Mouse (Mus musculus): ENCODE data around the gene Ostc.

The Ostc gene

DNA sequence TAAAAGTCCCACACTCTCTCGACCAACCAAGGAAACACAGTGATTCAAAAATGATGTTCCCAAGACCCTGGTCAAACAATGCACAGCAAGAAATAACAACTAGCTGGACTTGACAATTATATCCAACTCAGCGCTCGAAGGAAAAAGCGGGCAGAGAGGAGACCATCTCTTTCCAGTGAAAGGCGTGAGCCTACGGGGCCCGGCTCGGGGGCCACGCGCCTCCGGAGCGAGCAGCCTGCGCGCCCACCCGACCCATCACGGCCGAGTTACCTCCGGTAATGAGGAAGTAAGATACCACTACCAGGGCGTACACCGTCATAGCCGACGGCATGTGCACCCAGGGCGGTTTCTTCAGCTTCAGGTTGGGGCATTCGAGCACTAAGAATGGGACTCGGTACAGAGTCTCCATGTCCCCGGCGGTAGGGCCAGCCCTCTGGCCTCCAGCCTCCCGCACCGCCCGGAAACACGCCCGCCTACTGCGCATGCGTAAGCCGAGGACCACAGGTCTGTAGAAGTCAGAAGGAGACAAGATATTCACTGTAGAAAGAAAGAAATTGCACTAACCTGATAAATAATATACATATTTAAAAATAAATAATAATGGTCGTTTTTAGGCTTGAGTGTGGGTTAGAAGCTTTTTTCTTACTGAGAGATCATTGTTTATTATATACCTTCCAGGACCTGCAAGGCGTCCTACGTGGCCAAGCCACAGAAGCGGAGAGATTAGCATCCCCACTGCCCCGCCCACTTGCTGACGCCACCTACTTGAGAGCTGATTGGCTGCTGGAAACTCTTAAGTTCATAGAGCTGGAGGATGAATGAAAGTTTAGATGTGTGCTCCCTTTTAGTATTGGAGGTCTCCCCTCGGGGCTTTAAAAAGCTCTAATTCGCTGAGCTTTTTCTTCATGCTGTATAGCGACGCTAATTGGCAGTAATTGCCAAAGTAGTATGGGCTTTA lies at the start of gene Ostc:
TSS of gene Ostc (minus strand) at position 478 of the 958 bp plus-strand sequence.
- in situ Hi-C loops (cut with MseI, MboI), result no loop called here

DNA sequence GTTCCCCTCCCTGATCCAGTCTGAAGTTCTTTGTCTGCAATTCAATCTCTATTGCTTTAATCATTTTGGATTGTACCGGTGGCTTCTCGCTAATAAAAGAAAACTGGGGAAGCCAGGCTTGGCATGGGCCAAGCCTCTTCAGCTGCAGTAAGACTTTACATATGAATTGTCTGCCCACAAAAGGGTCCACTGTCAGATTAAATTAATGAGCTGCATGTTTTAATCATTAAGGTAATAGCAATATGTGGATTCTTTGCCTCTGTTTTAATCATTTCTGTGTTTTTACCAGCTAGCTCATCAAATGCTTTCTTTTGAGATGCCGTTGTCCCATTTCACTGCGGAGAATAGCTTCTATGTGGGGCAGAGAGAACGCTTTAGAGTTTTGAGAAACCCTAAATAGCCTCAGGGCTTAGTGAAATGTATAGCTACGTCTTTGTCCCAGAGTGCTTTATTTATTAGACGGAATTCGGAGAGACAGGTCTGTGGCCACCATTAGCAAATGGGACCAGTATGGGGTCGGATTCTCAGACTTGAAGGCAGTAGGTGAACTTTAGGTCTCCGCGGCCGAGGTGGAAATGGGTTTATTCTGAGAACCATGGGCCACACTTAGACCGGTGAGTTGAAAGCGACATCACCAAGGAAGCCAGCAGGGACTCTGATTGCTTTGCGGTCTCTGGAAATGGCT lies 49.1 kb upstream of the Ostc start:
- in situ Hi-C loops (cut with MseI, MboI), result no loop called here

DNA sequence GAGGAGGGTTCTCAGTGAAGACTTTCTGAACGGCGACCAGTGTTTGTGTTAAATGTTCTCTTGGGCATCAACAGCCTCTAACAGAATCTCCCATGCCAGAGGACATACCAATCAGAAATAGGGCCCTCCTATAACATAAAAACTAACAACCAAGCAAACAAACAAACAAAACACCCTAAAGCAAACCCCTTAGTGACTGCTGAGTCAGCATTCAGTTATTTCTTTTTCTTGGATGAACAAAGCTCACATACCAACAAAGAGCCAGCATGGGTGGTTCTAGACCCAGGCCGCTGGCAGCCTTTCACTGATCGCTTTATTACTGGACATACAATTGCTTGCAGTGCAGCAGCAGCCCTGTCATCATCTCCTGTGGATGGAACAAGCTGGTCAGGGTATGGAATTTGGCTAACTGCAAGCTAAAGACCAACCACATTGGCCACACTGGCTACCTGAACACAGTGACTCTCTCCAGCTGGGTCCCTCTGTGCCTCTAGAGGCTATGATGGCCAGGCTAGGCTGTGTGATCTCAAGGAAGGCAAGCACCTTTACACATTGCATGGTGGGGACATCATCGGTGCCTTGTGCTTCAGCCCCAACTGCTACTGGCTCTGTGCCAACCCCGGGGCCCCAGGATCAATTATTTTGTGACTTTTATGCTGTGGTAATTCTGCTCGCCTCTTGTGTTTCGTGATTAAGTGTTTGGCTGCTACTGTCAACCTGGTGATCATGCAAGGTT lies 48.0 kb upstream of the Ostc start:
- in situ Hi-C loops (cut with MseI, MboI), result no loop called here

DNA sequence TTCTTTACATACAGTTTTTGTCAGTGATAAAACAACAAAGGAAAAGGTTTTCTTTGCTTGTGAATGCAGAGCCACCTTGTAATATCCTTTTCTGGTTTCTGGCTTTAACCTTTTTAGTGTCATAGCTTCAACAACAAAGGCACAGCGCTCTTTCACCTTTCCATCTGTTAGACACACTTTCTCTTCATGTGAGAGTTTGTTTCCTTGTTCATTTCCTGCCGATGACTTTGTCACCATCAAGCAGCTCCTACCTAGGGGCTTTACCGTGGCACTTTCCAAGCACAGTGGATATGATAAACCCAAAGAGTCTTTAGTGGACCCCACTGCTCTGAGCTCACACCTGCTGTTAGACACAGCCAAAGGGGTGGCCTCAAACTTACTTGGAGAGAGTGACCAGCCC lies 40.0 kb upstream of the Ostc start:
- in situ Hi-C loops (cut with MseI, MboI), result no loop called here

DNA sequence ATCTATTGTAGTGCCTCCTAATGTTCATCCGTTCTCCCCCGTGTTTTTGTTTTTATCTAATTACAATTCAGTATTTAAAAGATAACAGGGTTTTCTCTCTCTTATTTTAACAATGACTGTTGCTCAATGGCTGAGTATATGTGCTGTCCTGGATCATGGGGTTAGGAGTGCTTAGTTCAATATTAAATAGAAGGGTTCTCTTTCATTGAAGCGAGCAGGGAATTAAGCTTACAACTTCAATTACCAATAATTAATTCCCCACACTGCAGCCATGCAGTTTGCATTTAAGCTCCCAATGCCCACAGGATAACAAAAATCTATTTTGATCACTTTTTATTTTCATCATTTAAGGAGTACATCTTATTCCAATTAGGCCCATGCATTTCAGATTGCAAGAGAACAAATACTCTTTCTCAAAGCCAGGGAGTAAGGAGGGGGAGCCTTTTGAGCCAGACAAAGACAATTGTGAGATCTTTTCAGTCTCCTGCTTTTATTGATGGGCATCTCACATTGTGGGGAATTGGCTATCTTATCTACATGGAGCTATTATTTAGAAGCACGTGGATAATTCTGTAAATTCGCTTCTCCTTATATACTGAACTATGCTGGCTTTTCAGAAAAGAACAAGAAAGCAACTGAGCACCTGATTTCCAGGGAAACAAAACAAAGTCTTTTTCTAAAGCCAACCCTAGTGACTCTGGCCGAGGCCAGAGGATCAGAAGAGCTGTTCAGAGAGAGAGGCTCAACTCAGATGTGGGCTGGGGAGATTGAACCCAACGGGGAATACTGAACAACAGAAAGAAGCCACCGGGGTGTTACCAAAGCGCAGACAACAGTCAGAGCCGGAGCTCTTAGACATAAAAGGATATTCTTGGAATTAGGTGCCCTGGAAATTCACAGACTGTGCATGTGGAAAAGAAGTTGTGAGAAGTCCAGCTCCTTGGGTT lies 37.7 kb upstream of the Ostc start:
- in situ Hi-C loops (cut with MseI, MboI), result no loop called here

DNA sequence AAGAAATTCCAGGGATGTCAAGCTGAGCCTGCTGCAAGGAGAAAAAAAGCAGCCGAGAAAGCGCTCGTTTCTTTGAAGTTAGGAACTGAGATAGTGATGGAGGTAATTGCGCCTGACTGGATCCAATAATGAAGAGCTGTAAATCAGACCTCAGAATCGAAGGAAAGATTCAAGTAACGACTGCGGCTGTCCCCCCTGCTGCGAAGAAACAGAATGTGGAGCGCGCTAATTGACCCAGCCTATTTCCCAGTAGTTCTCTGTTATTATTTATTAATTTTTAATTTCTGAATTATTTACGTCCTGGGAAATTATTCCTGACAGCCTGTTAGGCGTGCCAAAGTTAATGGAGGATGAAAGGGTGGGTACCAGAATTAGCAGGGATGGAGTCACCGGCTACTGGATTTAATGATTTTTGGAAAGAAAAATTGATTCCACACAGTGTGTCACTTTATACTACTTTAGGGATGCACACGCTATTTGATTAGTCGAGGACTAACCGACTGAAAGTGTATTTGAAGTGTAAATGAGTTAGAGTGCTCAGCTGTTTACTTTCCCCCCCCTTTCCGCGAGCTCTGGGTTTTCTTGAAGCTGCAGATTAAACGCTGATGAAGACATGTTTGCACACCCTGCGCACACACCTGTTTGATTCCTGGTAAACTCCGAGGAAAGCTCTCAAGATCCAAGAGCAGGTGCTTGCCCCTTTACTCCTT lies 28.6 kb upstream of the Ostc start:
- in situ Hi-C loops (cut with MseI, MboI), result no loop called here

DNA sequence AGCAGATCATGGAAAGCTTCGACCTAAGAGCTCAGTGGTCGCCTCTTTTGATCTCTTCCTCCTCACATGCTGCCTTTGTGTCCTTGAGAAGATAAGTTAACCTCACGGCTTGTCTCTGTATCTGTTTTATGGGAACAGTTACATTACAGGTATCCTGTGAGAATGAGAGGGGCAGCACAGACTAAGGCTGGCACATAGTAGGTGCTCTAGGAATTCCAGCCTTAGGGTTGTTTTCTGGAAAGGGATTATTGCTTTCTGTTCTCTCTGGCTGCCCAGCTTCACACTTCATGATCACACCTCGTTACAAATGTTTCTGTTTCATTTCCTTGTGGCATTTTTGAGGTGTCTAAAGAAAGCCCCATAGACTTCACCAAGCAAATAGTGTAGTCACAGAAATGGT lies 27.5 kb upstream of the Ostc start:
- in situ Hi-C loops (cut with MseI, MboI), result no loop called here

DNA sequence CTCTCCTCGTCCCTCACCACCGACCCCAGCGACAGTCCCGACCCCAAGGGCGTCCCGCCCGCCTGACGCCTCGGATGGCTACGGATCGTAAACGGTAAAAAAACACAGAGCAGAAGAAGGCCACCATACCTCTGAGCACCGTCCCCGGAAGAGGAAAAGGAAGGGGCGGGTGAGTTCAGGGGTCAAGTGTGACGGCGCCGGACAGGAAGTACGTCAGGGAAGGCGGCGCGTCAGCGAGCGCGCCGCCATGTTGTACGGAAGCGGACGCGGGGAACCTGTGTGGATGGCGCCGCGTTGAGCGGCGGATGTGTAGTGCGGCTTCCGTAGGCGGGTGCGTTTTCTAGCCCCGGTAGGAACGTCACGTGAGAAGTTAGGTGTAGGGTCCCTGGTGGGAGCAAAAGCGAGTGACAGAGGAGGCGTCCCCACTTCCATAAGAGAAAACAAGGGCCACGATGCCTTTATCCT lies 21.0 kb upstream of the Ostc start, which contains the start of gene Rpl34:
TSS of gene Rpl34 (minus strand) at position 210 of the 465 bp plus-strand sequence.
- in situ Hi-C loops (cut with MseI, MboI), result no loop called here

DNA sequence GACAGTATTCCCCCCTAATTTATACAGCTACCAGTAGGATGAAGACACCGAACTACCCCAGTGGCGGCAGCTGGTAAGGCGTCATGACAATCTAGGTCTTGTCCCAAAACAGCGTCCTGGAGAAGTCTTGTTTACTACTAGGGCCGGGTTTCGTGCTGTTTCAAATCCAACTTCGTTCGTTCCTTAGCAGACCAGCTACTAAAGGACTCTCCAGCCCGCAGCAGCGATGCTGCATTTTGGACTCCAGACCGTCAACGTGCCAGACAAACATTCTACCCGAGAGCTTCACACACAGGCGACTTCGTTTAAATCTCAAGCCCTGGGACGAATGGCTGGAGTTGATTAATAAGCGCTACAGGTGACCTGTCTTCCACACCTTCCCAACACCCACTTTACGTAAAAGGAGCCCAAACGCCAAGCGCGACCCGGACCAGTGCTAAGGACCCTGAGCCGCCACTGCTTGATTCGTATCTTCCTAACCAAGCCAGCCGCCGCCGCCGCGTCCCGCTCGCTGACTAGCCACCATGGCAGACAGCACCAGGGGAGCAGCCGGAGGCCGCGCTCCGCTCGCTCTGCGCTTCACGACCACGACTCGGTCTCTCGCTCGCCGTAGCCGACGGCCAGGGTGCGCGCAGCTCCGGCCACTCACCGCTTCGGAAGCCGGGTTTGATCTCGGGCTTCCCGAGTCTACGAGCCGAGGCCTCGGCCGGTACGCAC lies 20.4 kb upstream of the Ostc start:
- in situ Hi-C loops (cut with MseI, MboI), result no loop called here

DNA sequence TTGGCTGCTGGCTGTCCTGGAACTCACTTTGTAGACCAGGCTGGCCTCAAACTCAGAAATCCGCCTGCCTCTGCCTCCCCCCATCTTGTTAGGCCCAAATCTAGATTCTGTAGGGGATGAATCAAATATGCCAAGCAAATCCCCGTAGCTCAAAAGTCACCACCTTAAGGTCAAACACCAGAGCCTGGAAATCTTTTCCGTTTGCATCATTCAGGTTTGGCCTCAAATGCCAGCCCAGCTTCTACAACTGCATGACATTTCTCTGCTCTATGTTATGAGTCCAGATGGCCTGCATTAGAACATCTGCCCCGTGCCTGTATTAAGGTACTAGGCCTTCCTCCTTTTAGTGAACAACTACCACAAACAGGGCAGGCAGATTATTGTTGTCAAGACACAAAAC lies 18.4 kb upstream of the Ostc start:
- in situ Hi-C loops (cut with MseI, MboI), result no loop called here

DNA sequence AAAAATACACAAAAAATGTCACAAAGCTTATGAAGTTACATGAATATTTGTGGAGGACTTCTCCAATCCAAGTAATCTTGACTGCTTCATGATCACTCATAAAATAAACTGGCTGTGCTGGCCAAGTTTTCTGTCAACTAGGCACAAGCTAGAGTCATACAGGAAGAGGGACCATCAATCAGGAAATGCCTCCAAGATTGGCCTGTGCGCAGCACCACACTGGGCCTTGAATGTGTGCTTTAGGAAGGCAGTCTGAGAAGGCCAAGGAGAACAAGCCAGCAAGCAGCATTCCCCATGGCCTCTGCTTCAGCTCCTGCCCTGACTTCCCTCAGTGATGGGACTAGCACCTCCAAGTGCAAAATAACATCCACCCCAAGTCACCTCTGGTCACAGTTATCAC lies 17.8 kb upstream of the Ostc start:
- in situ Hi-C loops (cut with MseI, MboI), result no loop called here

DNA sequence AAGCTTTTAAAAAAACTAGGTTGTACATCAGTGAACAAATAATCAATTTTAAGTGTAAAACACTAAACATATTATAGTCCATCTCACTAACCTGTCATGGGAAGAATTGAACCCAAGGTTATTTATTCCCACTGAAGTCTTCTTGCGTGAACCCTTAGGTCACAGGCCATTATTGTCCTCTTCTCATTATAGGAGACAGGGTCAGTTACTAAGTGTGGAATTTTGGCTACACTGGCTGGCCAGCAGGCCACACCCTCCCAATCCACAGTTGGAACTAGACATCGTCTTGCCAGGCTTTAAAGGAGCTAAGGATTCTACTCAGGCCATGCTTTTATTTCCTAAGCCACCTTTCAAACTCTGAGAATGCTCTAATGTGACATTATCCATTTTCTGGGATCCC lies 16.5 kb upstream of the Ostc start:
- in situ Hi-C loops (cut with MseI, MboI), result no loop called here

DNA sequence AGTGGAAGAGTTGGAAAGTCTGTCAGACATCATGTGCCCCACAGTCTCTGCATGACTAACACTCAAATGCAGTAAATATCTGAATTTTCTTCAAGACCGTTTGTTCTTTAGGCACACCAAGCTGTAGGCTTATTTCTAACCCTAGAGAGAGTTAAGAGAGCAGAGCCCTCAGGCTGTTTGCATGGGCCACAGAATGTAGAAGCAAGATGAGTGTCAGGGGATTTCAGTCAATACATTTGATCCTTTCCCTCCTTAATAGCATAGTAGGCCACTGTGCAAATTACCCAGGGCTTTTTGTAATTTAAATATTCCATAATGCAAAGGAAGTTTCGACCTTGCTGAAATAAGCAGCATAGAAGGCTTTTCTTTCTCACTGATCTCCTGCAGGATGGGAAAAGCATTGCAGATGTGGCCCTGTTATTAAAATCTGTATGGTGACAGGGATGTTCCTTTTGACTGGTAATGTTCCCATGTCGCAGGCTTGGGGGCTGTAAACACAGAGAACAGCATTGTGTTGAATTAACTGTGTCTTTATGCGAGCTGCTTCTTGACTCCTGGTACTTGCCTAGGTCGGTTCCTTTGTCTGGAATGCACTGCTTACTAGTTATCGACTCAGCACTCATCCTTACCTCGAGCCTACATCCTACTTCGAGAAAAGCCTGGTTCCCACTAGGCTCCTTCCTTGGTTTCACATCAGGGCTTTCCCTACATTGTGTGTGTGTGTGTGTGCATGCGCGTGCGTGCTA lies 13.7 kb upstream of the Ostc start:
- in situ Hi-C loops (cut with MseI, MboI), result no loop called here

DNA sequence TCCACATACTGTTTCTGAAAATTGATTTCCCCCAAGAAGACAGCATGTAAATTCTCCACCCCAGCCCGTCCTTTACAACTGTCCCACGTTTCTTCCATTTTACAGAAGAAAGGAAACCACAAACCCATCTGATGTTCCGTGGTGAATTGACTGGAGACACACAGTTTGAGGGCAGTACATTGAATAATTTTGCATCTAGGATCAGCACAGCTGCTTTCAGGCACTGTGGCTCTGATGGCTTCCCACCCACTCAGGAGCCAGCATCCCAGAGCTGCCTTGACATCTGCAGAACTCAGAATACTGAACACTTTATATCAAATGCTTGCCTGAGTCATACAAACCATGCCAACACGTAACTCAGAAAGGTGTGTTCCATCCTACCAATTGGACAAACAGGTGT lies 11.0 kb upstream of the Ostc start:
- in situ Hi-C loops (cut with MseI, MboI), result no loop called here

DNA sequence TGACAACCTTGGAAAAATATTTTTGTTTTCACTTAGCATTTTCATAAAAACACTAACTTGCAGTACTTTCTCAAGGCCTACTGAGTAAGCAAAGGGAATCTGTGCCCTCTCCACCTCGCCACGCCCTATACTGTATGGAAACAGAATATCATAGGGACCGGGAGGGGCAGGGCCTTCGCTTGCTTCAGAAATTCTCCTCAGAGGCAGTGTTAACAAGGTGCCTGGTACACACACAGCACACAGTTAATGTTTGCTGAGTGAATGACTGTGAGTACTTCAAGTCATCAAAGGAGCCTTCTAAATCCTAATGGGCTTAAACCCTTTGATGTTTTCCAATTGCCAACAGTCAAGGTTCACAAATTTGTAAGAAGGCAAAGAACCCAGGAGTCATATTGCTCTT lies 9.6 kb upstream of the Ostc start:
- in situ Hi-C loops (cut with MseI, MboI), result loop anchor here in 1 of 2 experiments (10.0 kb wide), 1 partner anchor 516 kb away; no protein-coding TSS in a partner anchor

DNA sequence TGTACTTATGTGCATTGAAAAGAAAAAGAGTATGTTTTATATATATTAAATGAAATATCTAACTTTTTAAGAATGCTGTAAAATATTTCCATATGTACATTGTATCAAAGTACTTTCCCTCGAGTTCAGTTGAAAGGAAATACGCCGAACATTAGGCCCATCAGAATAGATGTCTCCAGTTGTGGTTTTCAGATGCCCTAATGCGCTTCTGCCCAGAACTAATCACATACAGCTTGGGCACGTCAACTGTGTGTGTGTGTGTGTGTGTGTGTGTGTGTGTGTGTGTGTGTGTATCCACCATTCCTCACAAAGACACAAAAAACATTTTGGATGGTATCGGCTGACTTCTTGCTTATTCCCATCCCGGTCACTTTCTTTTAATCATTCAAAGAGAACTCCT lies 7.3 kb upstream of the Ostc start:
- in situ Hi-C loops (cut with MseI, MboI), result loop anchor here in 1 of 2 experiments (10.0 kb wide), 1 partner anchor 518 kb away; no protein-coding TSS in a partner anchor

DNA sequence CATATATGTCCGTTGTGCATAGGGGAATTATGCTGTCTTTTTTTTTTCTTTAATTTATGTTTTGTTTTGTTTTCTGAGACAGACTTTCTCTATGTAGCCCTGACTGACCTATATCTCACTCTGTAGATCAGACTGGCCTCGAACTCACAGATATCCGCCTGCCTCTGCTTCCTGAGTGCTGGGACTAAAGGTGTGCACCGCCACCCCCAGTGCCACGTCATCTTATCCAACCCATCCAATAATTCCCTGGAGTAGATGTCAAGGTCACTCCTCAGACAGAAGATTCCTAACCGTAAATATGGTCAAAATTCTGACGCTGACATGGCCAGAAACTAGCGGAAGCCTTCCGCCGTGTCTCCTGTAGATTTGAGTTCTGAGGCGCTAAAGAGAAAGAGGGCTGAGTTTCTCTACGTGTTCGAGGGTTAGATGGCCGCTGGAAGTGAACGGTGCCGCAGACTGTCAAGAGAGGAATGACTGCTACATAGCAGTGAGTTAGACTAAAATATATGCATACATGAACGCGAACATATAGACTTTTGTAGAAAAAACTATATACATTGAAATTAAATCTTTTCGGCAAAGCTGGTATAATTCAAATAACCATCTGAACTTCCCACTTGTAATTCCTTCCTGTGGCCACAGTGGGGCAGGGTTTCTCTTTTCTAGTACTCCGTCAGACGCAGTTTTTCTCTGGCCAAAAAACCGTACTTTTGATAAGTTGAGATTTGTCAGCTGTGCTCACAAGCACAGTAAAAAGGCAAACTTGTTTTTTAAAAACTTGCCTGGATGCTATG lies 5.7 kb upstream of the Ostc start:
- in situ Hi-C loops (cut with MseI, MboI), result loop anchor here in 1 of 2 experiments (10.0 kb wide), 1 partner anchor 520 kb away; no protein-coding TSS in a partner anchor

DNA sequence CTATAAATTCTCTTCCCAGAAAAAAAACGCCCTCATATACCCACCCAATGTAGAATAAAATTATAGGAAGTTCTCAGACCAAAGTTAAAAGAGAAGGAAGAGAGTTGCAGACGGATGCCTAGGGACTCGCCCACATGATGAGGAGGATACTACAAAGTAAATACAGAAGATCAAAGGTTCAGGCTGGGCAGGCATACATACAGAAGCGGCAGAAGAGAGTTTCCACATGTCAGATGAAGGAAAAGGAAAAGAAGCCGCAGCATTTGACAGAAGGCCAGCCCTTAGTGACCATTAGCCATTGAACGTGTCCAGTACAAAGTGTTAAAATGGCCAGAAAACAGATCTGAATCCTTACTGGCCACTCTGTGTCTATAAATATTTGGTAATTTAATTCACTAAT lies 3.6 kb upstream of the Ostc start:
- in situ Hi-C loops (cut with MseI, MboI), result loop anchor here in 1 of 2 experiments (10.0 kb wide), 1 partner anchor 522 kb away; no protein-coding TSS in a partner anchor

Data from mouse trophoblast stem cell (cell line).